Mouse (Mus musculus) right cerebral cortex, postnatal 14 days (tissue): Measurements from ENCODE around the gene 2010111I01Rik.
"Not testable (repeated sequence)": the region's sequence is repeated elsewhere in the genome, so short reads cannot be mapped to it uniquely, and the experiment has no call there.

Source experiments
- DNase-seq: peaks from one replicate; pipeline ENCODE4 v3.0.0; 2022

2010111I01Rik gene

DNA sequence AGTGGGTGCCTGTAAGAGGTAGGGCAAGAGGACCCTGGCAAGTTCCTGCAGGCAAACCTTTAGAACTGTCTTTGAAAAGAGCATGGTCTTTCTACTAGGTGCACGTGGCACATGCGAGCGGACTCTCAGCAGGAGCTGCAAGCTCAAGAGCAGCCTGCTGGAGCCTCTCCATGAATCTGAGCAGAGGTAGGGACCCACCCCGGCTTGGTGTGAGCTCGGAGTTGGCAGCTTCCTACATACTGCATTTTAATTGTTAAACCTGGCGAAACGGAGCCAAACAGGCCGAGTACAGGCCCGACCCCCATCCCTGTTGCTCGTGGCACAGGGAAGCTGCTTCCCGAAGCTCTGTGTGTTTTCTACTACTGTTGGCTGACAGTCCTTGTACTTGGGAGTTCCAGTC, 331.6 kb downstream of the 2010111I01Rik start:
- no peak for DNase-seq

DNA sequence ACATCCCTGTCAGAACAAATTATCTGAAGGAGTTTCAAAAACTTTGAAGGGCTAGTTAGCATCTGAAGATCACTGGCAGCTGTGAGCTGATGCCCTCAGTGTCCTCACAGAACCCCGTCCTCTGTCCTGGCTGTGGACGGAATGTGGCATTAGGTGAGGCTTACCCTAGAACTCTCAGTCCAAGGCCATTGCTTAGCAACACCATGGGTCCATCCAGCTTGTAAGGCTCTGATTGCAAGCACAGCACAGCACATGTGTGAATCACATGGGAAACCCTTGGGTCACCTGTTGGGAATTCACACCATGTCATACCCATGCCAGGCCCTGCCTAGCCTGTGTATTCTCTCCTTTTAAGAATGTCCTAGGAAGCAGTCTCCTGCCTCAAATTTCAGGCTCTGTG, 332.3 kb downstream of the 2010111I01Rik start:
- no peak for DNase-seq

DNA sequence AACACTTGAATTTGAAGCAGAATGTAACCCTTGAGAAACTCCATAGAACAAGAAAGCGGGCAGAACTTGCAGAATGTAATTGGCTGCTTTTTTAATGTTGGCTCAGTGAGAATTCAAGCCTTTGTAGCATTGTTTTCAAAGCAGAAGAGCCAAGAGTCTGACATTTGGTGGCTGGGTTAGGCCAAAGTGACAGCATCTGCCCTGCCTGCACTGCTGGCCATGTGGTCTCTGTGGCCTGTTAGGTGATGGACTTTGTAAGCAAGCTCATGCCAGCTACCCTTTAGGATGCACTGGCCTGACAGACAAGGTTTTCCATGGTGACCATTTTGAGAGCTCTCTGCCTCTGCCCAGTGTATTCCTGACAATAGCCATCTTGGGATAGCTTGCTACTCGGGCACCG, 333.2 kb downstream of the 2010111I01Rik start:
- no peak for DNase-seq

DNA sequence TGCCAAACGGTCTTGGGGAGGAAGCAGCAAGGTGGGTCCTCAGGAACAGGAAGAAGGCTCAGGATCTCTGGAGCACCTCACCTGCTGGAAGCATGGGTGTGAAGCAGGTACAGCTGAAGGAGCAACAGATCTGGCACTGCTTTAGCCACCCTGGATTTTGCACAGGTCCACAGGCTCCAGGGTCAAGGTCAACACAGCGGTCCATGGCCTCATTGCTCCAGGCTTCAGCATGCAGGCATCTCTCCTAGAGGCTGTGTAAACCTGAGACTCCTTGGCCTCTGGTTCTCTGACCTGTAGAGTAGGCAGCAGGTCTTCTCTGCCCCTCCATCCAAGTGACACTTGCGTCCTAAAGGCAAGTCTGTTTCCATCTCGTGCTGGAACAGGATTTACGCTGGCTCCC, 334.2 kb downstream of the 2010111I01Rik start:
- DNase-seq: no peak

DNA sequence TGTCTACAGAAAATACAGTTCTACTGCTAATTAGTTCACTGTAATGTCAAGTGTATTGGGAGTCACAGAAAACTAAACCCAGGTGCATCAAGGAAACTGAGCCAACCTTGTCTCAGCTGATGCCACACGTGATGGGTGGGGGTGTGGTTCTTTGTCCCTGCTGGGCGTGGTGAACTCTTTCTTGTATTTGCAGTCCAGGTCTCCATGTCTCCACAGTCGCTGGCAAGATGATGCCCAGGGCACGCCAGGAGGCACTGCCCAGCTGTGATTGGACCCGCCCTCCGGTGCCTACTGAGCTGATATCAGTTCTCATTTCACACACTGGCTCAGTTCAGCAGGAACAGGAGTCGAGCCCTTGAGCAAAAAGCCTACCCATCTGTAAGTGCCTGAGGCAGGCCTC, 336.2 kb downstream of the 2010111I01Rik start:
- DNase-seq: no peak

DNA sequence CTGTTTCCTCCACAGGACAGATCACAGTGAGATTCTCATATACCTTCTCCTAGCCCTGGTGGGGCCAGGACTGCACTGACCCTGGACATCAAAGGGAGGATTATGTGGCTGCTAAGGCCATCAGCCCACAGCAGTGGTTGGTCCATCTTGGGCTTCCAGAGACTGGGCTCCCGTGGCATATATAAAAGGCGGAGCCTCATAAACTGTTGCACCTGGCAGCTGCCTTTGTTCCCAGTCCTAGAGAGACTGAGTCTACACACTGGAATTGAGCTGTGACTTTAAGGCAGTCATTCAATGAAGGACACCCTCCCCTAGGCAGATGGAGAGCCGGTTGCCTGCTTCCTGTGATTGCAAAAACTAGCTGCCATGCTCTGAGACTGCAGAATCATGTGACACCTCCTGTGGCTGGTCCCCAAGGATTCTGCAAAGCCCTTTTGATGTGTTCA, 337.1 kb downstream of the 2010111I01Rik start:
- DNase-seq: no peak

DNA sequence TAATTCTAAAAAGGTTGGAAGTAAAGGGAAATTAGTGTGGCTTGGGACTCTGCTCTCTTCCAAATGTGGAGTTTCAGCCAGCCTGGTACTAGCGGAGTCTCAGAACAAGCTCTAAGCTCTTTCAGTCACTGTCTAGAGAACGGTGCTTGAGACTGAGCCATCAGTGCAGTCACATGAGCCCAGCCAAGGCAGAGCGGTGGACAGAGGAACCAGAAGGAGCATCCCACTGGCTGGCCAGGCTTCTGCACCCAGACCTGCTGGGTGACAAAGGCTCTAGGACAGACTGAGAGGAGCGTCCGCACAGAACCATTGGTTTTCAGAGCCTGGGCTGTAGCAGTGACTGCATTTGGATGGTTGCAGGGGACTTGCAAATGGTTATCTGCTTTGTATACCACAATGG, 337.7 kb downstream of the 2010111I01Rik start:
- DNase-seq: no peak

DNA sequence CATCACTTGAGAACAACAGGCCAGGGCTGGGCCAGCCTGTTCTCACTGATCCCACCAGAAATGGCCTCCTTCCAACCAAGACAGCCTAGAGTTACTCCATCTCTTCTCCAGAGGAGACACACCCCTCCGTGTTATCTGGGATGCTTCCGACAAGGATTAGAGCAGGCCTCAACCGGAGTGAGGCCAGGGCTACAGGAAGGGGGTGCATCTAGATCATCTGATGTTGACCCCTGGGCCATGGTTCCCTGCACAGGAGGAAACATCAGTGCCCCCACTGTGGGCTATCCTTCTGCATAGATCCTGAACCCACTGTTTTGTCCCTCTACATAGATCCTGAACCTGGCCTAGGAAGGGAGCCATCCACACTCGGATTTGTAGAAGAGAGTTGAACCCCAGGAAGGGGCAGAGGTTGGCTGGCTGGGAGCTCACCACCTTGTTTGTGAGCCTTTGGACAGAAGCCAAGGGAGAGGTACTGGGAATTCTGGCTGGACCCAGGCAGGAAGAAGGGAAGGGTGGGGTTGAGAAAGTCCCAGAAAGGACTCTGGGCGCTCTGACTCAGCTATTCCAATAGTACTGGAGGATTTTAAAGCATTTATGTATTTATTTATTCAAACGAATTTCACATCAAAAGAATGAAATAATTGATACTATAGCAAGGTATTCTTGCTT, 339.6 kb downstream of the 2010111I01Rik start:
- DNase-seq: no peak

DNA sequence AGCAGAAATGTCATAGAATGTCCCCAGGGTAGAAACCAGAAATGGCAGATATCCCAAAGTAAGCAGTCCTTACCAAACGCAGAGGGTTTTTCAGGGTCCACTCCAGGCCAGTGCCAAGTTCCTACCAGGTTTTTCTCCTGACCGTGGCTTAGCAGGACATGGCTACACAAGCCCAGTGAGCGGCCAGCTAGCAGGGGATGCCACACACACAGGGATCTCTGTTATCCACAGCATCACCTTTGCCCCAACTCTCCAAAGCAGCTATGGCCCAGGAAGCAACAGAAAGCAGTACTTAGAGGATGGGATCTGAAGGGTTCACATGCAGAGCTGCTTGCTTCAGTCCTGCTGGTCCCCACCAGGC, 340.1 kb downstream of the 2010111I01Rik start:
- DNase-seq: no peak

DNA sequence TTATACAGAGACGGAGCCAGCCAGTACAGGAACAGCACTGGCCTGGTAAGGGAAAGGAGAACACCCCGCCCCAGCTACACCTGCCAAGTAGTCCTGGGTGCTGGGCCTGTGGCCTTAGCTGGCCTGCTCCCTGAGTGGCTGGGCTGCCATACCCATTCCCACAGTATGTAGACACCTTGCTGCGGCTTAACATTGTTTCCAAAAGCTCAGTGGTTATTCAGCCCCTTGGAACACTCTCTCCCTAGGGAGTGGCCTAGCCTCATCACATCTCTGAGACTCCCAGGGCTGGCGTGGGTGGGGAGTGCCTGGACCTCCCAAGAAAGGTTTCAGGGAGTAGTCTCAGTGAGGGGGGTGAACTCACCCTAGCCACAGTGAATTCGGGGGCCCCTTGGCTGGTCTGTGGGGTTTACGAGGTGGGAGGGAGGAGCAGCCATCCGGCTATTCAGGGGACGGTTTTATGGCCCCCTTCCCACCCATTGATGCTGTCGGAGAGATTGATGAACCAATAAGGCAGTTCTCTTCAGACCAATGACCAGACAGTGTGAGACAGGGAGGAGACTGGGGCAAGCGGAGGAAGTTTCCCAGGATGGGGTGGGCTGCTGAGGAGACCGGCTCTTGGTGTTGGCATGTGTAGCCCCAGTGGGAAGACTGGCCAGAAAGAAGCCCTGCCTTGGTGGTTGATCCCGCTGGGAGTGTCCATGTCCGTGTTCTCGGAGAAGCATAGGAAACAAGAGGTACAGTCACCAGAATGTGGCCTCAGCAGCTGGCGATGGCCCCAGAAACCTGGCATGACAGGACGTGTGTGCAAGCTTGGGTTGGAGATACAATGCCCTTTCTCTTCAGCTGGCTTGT, 340.7 kb downstream of the 2010111I01Rik start:
- DNase-seq: no peak

DNA sequence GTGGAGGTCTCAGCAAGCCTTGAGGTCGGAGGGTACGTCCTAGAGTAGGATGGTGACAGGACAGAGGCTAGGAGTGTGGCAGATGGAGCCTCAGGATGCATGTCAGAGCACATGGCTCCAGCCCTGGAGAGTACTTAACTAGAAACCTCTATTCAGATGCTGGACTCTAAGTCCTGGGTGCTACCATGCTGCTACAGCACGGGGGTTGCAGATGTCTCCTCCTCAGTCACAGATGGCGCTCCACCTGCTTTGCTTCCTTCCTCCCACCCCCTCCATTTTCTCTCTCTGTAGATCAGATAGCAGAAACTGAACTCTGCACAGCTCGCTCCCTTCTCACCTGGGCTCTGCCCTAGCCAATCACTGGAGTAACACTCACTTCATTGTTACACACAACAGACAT, 342.1 kb downstream of the 2010111I01Rik start:
- DNase-seq: peak; percentile 48

DNA sequence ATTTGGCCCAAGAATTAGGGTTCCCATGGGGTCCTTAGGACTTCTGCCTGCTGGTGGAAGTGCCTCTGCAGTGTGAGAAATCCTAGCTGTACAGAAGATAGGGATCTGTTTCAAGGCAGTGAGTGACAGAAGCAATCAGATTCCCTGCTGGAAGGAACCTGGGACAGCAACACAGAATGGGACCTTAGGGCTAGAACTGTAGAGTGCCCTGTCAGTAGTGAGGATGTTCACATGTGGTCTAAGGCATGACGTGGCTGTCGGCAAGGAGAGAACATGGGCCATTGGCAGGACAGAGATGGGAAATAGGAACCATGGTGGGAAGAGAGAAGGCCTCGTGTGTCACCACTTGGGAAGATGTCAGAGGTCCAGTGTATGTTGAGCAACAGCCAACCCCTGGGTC, 344.9 kb downstream of the 2010111I01Rik start:
- no peak for DNase-seq

DNA sequence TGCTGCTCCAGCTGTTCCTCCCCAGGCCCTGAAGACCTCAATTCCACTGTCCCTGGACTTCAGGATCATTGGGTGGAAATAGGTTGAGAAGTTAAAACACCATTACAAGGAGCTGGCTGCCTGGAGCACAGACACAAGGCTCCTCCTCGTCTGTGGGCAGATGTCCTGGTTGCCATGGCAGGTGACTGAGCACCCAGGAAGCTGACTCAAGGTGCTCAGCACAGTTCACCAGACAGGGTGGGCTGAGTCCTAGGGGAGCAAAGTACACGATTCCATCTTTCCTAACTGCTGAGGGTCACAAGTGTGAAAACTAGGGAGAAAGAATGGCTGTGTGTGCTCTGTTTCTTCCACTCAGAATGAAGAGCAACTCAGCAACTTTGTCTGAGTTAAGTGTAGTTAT, 346.5 kb downstream of the 2010111I01Rik start:
- DNase-seq: no peak

DNA sequence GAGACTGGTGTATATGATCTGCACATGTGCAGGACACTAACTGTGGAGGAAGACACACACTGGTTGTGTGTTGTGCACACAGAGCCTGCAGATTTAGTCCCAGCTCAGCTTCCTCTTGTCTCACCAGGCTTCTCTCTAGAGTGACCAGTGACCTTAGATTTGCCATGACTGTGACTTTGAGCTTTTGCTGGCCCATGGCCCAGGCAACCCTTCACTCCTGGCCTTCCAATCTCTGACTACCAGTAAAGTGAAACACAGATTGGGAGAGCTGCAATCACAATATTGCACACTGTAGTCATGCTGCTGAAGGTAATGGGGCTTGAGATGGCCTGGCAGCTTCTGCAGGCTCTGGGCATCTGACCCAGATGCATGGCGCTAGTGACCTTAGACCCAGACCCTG, 348.6 kb downstream of the 2010111I01Rik start:
- DNase-seq: no peak

DNA sequence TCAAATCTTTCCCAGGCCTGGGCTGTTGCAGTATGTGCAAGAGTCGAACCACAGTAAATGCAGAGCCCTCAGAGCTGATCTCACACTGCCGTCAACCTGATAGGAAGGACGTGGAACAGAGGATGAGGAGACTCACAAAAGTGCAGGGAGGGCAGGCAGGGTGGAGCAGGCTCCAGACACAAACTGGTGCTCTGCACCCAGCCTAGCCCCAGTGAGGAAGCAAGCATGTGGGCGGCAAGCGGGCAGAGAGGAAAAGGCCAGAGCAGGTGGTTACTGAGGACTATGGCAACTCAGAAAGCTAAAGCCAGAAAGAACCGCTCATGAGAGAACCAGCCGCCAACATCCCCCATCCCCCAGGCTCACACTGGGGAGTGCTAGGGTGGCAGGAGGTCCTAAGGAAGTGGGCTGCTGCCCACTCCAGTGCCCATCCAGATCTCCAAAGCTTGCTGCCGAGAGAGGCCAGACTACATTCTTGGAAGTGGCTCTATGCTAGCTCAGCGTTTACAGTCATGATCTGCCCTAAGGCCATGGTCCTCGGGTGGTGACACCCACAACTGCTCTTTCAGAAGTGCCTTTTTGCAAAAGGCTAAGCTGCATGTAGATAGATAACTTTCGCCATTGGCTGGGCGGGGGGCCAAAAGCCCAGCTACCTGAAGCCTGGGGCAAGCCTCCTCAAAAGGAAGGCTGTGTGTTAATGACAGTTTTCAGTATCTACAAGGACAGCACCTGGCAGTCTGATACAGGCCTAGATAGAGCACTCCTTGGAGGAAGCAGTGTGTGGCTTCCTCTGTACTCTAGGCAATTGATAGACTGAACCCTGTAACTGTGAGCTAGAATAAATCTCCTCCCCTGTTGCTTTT, 349.3 kb downstream of the 2010111I01Rik start:
- no peak for DNase-seq

DNA sequence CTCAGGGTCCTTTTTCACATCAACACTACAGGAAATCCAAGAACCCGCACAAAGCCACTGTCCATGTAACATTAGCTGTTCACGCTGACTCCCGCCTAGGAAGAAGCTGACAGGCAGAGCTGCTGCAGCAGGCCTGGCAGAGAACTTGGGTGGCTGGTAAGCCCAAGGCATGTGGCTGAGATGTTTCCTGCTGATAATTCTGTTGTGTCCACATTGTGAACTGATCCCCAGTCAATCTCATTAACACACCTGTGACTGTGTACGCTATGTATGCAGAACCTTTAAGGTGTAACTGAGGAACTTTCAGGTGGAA, 349.9 kb downstream of the 2010111I01Rik start:
- no peak for DNase-seq

DNA sequence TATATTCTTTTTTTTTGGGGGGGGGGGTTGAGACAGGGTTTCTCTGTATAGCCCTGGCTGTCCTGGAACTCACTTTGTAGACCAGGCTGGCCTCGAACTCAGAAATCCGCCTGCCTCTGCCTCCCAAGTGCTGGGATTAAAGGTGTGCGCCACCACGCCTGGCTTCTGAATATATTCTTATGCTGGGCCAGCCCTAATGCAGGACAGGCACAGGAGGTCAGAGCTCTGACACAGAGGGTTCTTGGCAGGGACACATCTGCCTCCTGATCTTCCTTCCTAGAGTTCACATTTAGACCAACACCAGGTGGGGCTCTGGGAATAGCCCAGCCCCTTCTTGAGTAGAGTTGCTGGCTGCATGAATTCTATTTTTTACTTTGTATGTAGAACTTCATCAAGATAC, 350.4 kb downstream of the 2010111I01Rik start:
- not testable (repeated sequence) for DNase-seq

DNA sequence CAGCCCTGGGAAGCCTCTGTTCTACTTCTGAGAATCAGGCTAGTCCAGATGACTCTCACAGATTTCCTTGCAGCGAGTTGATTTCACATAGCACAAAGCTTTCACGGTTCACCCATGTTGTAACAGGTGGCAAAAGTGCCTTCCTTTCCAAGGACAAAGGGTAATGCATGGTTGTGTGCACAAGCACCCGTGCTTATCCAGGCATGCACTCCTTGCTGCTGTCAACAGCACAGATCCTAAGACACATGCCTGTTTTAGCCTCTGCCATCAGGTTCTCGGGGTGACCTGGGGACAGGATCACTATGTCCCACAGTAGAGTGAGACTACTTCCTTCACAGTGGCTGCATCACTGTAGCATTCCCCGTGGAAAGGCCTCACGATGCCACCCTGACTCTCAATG, 351.1 kb downstream of the 2010111I01Rik start:
- DNase-seq: no peak

DNA sequence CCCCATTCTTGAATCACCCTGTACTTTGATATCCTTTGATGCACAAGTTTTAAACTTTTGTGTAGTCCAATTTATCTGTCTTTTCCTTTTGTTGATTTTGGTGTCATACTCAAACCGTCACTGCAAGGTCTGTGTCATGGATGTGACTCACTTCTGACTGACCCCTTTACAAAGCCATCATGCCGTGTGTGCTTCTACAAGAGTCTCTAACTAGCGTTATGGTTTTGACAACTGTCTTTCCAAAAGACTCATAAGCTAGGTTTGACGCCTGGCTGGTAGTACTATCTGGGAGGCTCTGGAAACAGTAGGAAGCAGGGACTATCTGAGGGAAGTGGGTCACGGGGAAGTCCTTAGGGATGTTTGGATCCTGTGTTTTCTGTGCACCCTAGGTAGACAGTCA, 351.7 kb downstream of the 2010111I01Rik start:
- DNase-seq: no peak

DNA sequence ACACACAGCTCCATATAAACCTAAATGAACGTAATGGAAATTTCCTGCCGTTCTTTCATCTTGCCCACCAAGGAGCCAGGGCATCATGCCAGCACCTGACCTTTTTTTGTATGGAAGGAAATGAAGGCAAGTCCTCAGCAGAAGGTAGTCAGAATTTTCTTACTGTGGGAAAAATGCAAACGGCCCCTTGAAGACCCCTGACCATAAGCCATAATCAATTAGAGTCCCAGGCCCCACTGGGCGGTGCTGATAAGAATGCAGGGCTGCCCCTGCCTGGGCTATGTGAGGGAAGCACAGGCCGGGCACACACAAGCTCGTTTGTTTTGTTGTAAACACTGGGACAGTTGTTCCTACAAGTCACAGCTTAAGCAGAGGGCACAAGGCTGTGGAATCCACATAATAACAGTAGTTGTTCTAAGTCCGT, 353.0 kb downstream of the 2010111I01Rik start:
- DNase-seq: no peak

DNA sequence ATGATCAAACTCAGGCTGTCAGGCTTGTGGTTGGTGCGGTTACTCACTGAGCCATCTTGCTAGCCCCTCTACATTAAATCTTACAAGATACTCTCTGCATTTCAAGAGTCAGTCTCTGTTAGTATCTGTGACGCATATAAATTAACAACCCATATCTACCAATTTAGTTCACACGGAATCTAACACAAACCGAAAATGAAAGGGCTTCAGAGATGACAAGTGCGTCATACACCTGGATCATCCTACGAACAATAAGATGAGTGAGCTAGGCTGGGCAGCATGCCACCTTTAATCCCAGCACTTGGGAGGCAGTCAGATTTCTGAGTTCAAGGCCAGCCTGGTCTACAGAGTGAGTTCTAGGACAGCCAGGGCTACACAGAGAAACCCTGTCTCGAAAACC, 355.1 kb downstream of the 2010111I01Rik start:
- no peak for DNase-seq

DNA sequence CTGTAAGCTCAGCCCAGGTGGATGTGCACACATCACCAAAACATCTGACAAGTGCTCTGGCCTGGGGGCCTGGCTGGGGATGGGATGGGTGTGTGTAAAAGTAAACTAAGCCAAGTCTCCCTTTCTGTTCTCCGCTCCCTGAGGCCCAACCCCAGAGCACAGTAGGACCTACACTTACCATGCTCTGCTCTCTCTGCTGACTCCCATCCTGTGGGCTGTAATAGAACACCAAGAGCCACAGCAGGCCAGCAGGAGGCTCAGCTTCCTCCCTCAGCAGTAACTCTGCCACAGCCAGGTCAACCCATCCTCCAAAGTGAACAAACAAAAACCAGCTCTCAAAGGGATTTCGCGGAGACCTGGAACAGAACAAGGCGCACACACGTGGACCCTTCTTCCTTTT, 357.0 kb downstream of the 2010111I01Rik start:
- no peak for DNase-seq

DNA sequence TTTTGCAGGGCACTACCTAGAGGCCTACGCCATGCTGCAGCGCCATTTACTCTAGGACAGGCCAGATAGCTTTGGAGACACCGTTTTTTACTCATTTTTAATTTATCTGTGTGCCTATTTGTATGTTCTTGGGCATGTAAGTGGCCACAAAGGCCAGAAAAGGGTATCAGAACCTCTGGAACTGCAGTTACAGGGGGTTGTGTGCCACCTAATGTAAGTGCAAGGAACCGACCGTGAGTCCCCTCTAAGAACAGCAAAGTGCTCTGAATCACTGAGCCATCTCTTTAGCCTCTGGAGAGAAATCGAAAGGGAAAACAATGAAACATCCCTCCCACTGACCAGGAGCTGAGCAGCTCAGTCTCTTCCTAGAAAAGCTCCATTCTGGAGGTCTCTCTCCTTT, 358.1 kb downstream of the 2010111I01Rik start:
- DNase-seq: no peak
